Mouse (Mus musculus) spleen, postnatal 36 days (tissue): ENCODE results near the gene Spn.

Experiments
- DNase-seq, 2 experiments: peaks; one replicate each; pipeline ENCODE4 v3.0.0; 2022; ENCODE audit warnings: low spot score in 2 of 2, mixed read lengths in 1 of 2

Spn gene

DNA sequence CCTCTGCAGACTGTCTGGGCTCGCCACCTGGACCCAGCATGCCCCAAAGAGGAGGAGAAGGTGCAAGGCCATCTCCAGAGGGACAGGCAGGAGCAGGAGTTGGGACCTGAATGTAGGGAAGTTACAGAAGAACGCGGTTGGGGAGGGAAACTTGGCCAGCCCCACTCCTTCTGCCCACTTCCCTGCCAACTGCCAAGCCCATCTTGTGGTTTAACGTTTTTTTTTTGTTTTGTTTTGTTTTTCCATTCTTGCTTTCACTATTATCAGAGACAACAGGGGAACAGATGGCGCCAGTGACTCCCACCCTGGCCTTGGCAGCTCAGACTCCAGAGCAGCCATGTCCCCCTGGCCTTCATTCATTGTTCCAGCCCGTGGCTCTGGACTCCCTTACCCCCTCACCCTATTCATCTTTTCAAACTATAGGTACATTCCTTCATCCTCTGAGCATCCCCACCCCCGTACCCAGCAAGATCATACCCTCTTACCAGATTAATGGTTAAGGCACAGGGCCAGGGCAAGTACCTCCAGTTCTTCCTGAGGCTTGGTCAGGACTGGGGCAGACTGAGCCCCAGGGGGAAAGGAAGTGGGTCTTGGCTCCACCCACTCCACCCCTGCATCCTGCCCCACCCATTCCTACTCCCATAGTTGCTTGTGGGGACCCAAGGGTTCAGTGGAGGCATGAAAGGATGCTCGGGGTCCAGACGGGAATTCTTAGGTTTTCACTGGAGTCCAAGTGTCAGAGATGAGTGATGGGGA is at the start of gene Spn:
Spn (minus strand) TSS at position 562 of the 756 bp plus-strand sequence.
- DNase-seq, result peak; percentile 63 to 72

DNA sequence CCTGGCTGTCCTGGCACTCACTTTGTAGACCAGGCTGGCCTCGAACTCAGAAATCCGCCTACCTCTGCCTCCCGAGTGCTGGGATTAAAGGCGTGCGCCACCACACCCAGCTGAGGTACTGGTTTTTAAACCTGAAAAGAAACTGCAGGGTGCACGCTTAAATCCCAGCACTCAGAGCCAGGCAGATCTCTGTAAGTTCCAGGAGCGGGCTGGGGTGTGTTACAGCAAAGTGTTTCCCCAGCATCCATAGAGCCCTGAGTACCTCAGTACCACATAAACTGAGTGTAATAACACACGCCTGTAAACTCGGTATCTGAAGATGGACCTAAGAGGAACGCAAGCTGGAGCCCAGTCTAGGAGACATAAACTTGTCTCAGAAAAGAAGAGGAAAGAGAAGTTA is 49.7 kb upstream of the Spn start:
- no peak for DNase-seq

DNA sequence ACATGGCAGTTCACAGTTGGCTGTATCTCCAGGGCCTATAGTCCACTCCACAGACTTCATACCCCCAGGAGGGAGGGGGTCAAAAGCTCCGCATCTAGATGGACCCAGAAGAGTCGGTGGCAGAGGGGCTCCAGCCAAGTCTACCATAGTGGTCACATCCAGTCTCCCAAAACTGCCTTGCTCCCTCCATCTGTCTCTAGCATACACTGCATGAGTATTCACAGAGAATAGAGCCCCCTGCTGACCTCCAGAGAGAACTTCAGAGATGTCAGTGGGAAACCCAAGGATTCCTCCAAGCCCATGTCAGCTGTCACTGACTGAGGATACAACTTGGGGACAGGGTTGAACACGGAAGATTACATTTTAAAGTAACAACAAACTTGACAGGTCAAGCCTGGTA is 48.0 kb upstream of the Spn start:
- no peak for DNase-seq

DNA sequence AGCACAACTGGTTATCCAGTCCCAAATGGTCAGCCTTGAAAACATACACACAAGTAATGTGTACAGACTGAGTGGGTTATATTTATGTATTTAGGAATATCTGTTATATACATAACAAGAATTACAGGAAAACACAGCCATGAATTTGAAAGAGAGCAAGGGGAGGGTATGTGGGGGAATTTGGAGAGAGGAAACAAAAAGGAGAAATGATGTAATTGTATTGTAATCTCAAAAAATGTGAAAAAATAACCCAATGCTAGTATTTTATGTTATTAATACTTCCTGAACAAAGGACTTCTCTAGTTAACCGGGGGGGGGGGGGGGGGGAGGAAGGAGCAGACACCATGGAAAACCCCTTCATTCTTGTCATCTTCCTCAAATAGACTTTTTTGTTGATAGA is 47.1 kb upstream of the Spn start:
- DNase-seq, result no peak

DNA sequence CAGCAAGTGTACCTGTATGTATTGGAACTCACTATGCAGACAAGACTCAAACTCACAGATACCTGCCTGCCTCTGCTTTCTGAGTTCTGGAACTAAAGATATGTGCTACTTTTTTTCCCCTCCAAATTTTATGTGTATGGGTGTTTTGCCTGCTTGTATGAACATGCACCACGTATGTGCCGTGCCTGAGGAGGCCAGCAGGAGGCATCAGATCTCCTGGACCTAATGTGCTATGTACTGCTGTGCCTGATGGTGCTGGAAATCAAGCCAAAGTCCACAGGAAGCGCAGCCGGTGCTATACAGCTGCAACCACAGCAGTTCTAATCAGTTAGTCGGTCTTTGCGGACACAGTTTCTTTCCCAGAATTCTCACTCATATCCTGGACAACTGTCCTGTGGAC is 46.2 kb upstream of the Spn start:
- peak in 1 of 2 experiments; percentile 32 for DNase-seq

DNA sequence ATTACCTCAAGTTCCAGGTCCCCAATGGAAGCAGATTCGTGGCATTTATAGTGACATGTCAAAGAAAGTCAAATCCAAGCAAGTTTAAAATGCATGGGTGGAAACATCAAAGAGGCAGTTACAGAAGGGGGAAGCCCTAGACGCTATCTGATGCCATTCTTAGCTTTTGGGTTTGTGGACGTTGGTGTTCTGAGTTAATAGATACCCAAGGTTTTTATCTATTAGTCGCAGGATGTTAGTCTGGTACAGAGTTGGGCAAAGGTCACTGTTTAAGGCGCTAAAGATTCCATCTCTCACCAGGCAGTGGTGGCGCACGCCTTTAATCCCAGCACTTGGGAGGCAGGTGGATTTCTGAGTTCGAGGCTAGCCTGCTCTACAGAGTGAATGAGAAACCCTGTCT is 45.7 kb upstream of the Spn start:
- no peak for DNase-seq

DNA sequence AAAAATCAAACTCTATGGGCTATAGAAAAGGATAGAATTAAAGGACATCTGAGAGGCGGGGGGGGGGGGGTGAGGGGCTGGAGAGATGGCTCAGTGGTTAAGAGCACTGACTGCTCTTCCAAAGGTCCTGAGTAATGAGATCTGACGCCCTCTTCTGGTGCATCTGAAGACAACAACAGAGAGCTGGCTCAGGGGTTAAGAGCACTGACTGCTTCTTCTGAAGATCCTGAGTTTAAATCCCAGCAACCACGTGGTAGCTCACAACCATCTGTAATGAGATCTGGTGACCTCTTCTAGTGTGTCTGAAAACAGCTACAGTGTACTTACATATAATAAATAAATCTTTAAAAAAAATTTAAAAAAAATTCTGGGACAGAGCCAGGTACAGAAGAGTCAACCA is 44.1 kb upstream of the Spn start:
- peak in 1 of 2 experiments; percentile 39 for DNase-seq

DNA sequence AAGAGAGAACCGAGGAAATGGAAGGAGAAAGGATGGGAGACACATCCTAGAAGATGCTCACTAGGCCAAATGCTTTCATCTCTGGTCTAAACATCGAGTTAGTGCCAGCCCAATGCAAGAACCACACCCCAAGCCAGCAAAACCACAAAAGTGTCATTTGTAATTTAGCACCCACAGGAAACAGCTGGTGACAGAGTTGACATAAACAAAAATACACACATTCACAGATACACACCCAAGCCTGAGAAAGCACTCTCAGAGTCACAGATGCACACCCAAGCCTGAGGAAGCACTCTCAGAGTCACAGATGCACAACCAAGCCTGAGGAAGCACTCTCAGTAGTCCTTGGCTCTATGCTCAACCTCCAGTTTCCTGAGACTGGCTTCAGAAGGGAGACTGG is 43.2 kb upstream of the Spn start:
- peak; percentile 59 to 61 for DNase-seq

DNA sequence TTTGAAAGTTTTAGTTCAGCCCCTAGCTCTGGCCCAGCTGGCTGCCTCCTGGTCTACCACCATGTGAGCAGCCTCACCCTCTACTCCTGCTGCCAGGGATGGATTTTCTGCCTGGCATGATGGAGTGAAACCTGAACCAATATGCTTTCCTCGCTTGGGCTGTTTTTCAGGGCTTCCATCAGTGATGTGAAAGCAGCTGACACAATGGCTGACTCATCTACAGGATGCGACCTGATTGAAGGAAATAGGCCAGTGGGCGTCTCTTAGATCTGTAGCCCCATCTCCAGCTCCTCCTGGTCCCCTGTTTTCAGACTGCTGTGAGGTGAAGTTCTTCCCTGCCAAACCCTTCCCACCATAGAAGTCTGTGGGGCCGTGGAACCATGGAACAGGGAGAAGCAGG is 39.3 kb upstream of the Spn start:
- DNase-seq, result no peak

DNA sequence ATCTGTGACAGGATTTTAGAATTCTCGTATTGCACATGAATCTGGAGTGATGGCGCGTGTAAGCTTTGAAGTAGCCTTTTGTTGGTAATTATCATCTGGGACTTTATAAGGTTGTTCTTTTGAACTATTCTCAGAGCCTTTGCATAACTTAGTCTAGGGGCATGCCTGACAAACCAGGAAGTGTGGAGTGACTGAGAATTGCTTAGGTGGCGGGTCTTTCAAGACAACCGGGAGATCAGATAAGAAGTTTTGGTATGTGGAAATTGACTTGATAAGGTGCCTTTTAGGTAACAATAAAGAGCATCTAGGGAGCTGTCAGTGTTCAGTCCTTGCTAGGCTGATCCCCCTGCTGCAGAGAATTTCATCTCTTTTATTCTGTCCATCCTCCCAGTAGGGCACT is 28.9 kb upstream of the Spn start:
- DNase-seq, result no peak

DNA sequence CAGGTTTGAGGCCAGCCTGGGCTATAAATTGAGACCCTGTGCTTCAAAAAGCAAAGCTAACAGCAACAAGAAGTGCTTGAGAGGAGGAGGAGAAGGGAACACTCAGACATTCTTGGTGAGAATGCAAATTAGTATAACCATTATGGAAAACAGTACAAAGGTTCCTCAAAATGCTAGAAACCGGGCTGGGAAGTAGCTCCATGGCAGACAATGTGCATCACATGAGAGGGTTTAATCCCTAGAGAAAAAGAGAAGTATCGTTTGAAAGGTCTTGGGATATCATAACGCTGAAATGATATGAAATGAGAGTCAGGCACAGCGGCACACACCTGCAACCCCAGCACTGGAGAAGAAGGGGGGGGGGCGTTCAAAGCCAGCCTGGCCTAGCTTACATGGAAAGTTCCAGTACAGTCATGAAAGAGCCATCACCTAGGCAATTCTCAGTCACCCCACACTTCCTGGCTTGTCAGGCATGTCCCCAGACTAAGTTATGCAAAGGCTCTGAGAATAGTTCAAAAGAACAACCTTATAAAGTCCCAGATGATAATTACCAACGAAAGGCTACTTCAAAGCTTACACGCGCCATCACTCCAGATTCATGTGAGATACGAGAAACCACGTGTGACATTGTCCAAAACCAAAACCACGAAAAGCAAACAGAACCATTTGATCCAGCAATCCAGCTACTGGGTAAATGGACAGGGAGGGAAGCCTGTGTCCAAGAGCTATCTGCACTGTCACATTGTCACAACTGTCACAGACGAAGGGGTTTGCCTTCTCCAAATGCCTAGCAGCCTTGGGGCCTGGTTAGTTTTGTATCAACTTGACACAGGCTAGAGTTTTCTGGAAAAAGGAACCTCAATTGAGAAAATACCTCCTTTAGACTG is 28.2 kb upstream of the Spn start:
- DNase-seq, result peak; percentile 32 to 35

DNA sequence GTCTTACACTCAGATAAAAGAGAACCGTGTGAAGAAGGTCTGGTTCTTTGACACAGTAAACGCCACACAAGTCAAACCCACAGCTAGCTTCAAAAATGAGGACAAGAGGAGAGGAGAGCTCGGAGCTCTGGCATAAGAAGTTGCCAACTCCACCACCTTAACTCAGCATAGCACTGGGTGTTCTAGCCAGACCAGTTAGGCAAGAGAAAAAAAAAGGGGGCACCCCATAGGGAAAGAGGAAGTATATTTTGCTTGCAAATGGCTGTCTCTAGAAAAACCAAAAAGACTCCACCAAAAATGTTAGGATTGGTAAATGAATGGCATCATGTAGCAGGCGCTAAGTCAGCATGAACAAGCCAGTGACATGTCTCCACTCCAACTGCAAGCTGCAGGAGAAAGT is 26.4 kb upstream of the Spn start:
- peak; percentile 25 to 34 for DNase-seq

DNA sequence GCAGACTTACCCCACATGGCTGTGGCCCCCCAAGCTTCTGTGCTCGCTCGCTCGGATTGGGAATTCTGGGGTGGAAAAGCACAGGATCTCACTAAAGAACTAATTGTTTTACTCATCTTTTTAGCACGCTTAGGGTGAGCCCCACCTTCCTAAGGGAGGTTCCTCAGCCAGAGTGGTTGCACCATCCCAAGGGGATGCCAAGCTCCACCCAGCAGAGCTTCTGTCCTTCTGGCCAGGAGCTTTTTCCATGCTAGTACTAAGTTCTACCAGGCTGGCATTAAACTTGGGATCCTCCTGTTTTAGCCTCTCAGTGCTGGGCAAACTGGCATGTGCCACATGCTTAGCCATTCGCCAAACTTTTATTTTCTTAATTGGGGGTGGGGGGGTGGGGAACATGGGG is 24.9 kb upstream of the Spn start:
- no peak for DNase-seq

DNA sequence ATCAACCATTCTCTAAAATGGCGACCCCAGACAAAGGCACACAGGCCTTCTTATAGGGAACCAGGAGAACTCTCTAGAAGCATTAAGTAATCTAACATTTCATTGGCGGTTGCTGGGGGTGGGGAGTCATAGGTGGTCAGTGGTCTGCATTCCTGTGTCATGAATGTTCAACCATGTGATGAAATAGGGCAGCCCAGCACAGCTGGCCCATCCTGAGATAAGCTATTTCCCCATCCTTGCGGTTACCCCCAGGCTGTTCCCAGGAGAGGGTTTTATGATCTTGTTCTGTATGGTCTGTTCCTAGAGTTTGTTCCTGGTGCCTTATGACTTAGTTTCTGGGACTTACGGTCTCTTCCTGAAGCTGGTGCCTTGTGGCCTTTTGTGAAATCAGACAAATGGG is 19.9 kb upstream of the Spn start:
- no peak for DNase-seq

DNA sequence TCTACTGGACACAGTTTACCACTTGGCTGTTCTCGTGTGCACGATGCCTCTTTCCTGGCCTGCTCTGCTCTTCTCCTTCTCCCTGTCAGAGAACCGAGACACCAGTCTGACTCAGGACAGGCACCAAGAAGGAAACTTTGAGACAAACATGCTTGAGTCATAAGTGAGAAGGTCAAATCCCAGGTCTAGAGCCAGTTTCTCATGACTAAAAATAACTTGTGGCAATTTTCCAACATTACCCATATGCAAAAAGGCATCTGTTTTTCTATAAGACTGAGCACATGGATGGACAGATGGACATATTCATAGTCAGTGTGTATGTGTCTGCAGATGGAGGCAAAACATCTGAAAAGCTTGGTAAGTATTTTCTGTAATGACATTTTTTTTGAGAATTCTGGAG is 15.9 kb upstream of the Spn start:
- DNase-seq, result no peak

DNA sequence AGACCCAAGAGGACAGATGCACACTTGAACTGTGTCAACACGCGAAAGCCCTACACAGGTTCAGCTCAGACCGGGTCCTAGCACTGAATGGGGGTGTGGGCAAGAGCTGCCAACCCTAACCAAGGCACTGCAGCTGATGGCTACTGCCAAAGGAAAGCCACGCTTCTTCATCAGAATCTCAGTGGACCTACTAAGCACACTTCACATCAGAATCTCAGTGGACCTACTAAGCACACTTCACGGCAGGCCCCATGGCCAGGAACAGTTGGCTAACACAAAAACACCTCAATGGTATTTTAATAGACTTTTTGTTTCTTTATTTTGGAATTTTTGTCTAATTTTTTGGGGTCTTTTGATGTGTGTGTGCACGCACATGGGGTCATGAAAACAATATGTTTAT is 14.8 kb upstream of the Spn start:
- DNase-seq, result no peak

DNA sequence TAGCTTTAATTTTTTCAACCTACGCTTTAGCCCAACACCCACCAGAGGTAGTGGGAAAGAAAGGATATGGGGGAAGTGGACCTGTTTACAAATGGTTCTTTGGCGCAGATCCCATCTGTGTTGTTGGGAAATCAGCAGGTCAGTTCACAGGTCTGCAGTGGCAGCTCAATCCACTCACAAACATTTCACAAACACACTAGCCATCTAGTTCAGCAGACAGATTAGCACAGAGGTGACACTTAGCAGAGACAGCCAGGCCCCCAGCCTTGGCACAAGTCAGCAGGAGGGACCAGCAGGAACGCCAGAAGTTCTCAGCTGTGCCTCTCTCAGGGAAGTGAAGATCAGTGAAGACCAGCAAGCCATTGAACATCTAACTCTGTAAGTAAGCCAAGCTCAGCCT is 10.3 kb upstream of the Spn start:
- DNase-seq, result no peak

DNA sequence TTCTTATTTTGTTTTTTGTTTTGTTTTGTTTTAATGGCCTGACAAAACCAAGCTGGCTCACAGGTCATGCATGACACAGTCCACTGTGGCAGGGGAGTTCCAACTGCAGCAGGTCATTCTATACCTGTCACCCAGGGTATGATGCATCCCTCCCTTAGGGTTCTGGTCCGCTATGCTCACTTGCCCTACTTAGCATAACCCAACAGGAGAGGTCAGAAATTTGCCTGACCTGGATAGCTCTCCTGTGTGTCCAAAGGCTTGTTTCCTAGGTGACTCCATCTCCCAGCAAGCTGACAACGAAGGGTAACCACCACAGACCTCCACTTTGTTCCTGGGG is 8.6 kb upstream of the Spn start:
- no peak for DNase-seq

DNA sequence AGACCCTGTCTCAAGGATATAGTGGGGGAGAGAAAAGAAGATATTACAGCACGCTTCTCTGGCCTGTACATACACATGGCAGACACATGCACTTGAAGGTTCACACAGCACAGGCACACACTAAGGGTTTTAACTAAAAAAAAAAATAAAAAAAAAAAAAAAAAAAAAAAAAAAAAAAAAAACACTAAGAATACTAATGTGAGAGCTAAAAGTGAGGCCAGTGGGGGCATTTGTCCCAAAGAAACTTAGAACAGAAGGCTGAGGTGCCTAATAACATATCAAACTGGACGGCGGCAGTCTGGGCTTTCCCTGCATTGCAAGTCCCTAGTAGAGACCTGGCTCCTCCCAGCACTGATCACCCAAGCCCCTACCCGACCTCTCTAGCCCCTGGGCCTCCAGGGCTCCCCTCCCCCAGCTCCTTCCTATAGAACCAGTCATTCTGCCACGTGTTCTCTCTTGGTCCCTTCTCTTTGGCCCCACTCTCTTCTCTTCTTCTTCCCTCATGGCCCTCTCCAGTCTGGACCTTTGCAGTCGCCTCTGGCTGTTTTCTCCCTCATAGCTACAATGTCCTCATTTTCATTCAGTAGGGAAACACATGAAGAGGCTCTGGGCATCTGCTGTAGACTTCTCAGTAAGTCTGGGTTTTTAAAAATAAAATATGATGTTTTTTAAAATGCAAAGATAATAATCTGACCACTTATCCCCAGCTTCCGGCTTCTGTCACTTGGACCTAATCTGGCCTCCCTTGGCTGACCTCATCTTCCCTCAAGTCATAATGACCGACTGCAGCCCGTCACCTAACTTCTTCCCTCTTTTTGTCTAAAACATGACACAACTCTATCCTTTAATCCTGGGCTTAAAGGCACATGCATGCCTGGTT is 8.0 kb upstream of the Spn start:
- DNase-seq, result no peak

DNA sequence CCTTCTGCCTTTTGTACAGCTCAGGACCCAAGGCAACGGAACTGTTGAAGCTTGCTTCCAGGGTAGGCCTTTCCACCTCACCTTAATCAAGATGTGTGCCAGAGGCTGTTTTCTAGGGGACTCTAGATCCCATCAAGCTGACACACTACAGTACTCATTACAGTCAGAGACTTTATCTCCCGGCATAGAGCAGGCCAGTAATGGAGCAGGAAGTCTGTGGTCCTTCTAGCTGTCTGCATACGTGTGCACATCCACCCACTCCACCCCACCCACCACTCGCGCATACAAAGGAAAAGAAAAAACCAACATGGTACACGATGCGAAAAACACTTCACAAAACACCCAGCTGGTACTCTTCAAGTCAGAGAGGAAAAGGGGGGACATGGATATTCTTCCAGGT is 6.8 kb upstream of the Spn start:
- DNase-seq, result peak; percentile 28 to 32

DNA sequence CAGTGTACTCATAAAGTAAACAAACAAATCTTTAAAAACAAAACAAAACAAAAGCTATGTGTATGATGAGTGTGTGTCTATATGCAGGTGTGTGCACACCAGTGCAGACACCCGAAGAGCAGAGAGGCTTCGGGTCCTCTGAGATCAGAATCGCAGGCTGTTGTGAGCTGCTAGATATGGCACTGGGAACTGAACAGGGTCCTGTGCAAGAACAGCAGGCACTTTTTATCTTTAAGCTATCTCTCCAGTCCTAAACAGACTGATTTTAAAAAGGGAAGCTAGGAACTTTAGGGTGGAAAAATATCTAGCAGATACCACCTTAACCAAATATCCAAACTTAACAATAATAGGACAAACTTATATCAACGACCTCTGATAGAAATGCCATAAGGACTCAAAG is 5.0 kb upstream of the Spn start:
- DNase-seq, result no peak

DNA sequence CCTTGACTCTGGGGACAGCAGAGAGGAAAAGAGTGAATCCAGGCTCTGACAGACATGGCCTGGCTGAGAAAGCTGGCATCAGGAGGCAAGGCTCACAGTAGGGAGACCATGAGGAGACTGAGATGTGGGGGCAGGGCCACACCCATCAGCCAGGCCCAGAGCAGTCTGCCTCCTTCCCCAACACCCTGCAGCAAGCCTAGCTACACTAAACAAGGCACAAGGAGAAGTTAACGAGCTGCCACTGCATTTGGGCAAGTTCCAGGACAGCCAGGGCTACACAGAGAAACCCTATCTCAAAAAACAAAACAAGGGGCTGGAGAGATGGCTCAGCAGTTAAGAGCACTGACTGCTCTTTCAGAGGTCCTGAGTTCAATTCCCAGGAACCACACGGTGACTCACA is 4.6 kb upstream of the Spn start:
- DNase-seq, result no peak
